Mouse (Mus musculus) heart, adult 9 months (tissue): ENCODE data around the gene Adarb1.

Experiments used
- DNase-seq, 2 experiments: peaks; one replicate each; pipeline ENCODE4 v3.0.0; 2022; ENCODE audit warnings: low spot score in 2 of 2

The Adarb1 gene

DNA sequence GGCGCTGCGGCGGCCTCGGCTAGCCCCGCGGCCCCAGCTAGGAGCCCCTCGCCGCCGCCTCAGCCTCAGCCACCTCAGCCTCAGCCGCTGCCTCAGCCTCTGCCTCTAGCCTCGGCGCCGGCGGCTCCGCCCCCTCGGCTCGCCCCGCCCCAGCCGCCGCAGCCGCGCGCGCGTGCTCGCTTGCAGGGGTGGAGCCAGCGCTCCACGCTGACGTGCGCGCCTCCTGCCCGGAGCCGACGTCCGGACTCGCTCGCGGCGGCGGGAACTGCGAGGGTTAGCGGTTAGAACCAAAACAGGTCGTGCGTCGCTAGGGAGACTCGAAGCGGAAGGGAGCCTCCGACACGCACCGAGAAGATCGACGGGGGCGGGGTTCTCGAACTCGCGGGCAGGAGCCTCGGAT lies at the start of gene Adarb1:
Adarb1 (minus strand) TSS at position 133 of the 400 bp plus-strand sequence.
- DNase-seq = peak; percentile 93

DNA sequence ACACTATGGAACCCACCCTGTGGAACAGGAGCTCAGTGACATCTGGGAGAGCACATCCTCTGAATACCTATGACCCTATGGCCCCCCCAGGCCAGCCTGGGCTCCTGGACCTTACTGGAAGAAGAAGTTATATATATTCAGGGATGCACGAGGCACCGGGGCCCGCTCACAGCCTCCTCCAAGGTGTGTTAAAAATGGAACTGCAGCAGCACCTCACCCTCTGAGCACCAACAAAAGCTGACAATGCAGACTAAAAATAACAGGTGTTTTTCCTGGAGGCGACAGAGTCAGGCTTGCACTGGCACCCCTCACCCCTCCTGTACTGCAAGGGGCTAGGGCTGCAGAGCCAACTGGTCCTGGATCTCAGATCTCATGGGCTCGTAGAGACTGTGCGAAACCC lies 49.3 kb upstream of the Adarb1 start:
- no peak for DNase-seq

DNA sequence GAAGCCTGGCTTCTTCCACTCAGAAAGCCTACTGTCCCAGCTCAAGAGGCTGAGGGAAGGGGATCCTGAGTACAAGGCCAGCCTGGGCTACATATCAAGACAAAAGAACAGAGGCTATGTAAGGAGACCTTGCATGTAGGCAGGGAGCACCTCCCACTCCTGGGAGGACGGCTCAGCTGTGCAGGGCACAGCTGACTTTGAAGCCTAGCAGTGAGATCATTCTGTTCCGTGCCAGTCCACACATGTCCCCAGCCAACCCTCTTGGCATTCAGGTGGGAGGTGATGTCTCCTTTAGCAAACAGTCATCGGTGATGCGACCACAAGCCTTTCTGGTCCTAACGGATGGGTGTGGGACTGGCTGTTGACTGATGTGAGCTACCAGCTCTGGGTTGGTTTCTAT lies 47.8 kb upstream of the Adarb1 start:
- no peak for DNase-seq

GRCm38 (mm10) chr10:77464181-77464936 lies 46.3 kb upstream of the Adarb1 start:
- DNase-seq = peak; percentile 53 to 70

DNA sequence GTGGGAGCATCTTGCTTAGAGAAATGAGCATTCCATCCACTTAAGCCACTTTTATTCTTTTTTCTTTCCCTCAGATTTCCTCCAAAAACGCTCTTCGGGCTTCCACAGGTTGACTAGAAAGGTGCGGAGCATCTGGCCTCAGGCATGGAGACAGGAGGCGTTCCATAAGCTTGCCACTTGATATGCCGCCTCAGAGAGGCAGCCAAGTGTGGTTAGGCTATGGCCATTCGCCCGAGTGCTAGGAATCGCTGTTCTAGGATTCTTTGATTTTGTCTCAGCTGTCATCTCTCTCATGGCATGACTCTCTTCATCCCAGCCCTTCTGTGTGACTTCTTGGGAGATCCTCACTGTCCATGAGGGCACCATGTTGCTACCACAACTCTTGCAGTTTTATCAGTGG lies 43.1 kb upstream of the Adarb1 start:
- no peak for DNase-seq

DNA sequence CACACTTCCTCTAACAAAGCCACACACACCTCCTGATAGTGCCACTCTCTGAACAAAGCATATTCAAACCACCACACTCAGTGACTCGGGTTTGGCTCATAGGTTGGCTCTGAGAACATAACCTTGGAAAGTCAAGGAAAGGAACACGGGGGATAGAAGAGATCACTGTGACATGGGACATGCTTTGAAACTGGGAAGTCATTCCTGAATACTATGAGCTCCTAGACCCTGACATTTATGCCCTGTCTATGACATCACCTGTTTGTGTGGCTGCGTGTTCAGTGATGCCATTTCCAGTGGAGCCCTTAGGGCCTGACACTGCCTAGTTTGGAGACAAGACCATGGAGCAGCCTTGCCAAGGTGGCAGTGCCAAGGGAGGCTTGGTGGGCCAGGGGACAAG lies 39.6 kb upstream of the Adarb1 start:
- DNase-seq = no peak

DNA sequence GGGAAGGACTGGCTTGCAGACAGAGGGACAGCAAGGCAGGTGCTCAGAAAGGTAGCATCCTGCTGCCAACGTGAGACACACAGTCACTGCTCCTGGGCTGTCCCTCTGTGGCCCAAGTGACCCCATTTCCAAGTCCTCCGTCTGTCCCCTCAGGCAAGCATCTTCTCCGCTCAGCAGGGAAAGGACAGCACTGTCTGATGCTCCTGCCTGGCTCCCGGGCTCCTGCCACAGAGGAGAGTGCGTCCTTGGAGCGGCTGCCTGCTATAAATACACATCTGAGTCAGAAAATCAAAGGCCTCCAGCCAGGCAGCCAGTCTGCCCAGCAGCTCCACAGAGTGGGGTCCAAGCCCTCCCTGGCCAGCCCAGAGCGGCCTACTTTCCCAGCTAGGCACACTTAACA lies 38.4 kb upstream of the Adarb1 start:
- DNase-seq = peak; percentile 63 to 69

DNA sequence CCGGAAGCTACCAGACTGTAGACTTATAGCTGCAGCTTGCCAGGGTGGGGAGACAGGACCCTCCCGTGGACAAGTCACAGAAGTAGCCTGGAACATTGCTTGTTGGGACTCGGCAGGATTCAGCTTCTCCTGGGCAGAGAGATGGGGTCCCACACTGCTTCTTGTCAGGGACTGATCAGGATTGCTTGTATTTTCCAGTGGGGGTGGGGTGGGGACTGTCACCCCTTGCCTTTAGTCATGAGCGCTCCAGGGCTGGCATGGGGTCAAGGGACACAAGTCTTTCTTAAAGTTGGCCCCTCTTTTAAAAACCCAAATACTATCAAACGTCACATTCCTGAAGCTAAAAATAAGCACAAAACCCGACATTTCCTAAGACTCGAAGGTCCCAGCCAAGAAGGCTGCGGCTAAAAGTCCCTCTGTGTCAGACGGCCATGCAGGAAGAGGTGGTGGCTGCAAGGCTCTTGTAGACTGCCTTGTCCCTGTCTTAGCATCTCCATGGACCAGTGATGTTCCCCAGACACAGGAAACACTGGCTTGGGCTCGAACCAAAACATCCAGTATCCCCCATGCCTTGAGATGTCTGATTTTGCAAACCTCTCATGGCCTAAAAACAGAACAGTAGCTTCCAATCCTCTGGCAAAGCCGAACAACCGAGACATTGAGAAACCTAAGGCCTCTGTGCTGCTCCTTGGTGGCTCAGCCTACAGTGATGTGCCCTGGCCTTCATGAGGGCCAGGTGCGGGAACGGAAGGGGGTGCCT lies 37.4 kb upstream of the Adarb1 start:
- peak in 1 of 2 experiments; percentile 65 for DNase-seq

DNA sequence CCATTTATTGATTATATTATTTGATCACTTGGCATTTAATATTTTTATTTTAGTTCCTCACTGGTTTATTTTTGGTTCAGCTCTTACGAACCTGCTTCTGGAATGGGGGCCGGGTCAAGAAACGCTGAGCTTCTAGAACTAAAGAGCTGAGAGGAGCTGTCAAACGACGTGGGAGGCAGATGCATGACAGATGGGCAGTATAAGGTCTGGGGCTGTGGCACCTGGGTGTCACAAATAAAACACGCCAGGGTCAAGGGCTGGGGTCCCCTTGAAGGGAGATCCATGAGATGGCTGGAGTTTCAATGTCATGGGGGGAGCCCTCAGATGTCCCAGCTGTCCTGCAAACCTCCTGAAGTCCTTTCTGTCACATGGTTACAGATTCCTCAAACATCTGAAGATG lies 36.7 kb upstream of the Adarb1 start:
- DNase-seq = no peak

GRCm38 (mm10) chr10:77451822-77452221 lies 33.8 kb upstream of the Adarb1 start:
- DNase-seq = no peak

DNA sequence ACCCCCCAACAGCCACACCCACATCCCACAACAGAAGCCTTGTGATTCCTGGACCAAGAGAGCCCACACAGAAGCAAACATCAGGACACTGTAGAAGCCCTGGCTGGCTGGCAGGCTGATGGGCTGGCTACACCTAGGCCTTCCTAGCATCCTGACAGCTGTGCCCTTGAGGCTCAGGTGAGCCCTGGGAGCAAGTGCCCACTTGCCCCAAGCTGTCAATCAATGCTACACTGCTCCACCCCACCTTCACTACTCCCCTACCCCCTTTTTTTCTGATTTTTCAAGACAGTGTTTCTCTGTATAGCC lies 32.0 kb upstream of the Adarb1 start:
- no peak for DNase-seq

DNA sequence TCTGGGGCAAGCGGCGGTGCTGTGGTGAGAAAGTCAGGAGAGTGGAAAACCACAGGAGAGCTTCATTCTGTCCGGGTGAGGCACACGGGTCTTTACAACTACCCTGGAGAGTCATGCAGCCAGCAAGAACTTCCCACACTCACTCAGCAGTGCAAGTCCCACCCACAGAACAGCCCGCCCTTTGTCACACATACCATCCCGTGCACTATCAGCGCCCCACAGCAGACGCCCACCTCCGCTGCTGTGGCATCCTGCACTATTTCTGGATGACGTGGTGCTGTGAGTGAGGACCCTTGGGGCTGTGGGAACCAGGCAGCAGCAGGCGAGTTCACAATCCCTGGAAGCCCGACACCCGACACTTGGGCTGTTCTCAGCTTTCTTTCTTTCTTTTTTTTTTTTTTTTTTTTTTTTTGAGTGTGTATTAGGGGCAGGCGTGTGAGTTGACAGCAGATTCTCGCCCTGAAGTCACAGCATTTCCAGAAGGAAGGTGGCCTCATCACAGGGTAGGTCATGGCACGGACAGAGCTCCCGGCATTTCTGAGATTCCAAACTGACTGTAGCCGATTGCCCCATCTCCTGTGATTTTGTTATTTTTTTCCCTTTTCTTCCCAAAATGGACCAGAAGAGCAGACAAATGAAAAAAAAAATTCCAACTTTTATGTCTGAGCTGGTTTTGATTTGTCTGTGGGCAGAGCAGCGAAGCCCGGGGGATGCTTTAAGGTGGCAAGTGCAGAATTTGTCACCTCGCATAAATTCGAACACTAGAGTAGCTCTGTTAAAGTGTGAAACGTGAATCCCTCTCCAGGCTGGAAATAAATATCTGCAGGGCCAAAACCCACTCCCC lies 31.5 kb upstream of the Adarb1 start:
- DNase-seq = no peak

DNA sequence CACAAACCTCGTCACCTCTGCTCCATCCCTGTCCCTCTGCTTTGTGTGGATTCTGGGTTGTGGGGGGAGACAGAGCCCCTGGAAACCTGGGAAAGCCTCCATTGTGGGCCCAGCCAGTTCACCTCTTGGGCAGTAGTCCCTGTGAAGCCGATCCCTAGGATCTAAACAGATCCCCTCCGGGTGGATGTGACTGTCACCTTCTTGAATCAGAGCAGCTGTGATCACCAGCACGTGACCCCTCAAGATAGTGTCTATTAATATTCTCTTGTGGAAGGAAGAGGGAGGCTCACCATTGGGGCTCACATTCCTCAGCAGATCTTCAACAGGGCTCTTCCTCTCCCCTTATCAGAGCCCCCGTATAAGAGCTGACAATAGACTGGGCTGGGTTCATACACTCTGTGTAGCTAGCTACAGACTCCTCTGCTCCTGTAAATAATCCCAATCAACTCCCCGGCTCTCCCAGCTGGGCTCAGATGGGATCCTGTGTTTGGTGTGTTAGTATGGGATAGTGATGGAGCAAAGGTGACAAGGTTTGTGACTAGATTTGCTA lies 30.7 kb upstream of the Adarb1 start:
- DNase-seq = no peak

GRCm38 (mm10) chr10:77448209-77448608 lies 30.1 kb upstream of the Adarb1 start:
- no peak for DNase-seq

DNA sequence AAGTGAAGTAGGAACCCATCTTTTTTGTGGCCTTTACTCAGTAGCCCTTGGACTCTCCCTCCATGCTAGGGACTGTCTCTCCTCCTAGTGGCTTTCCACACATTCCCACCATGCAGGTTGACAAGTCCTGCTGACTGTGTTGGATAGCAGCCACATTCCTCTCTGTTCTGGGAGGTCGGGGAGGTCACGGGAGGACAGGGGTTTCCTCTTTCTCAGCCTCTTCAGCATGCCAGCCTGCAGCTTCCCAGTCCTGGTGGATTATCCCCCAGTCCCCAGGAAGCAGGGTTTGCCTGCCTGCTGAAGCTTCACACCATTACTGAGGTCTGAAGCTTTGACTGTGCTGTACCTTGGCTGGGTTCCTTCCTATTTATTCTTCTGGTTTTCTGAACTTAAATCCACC lies 29.7 kb upstream of the Adarb1 start:
- peak in 1 of 2 experiments; percentile 54 for DNase-seq

DNA sequence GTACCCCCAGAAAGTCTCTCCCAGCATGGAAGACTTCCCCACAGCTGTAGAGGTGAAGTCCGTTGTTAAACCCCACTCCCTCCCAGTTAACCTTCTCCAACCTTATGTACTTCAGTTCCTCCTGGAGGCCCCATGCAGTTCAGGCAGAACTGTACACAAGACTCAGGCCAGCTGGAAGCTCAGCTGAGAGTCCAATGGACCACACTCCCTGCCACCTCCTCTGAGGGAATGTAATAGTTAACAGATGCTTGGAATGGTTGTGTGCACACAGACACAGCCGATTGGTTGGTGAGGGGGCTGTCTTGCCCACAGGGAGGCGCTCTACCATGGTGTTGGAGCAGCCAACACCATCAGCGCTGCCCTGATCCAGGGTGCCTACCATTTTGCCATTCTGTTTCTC lies 24.2 kb upstream of the Adarb1 start:
- DNase-seq = no peak

DNA sequence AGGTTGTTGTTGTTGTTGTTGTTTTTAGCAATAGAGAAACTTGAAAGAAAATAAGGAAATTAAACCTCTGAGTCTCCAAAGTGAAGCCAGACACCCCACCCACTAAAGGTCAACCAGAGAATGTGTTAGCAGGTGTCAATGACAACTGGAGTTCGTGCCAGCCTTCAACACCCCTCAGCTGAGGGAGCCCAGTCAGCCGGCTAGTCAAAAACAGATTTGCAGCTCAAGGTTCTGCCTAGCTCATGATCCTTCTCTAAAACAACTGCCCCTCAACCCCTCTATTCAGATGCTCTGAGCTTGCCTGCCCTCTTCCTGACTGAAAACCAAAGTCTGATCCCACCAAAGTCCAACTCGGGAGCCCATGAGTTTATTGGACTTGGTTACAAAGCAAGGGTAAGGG lies 23.7 kb upstream of the Adarb1 start:
- DNase-seq = peak; percentile 48 to 50

DNA sequence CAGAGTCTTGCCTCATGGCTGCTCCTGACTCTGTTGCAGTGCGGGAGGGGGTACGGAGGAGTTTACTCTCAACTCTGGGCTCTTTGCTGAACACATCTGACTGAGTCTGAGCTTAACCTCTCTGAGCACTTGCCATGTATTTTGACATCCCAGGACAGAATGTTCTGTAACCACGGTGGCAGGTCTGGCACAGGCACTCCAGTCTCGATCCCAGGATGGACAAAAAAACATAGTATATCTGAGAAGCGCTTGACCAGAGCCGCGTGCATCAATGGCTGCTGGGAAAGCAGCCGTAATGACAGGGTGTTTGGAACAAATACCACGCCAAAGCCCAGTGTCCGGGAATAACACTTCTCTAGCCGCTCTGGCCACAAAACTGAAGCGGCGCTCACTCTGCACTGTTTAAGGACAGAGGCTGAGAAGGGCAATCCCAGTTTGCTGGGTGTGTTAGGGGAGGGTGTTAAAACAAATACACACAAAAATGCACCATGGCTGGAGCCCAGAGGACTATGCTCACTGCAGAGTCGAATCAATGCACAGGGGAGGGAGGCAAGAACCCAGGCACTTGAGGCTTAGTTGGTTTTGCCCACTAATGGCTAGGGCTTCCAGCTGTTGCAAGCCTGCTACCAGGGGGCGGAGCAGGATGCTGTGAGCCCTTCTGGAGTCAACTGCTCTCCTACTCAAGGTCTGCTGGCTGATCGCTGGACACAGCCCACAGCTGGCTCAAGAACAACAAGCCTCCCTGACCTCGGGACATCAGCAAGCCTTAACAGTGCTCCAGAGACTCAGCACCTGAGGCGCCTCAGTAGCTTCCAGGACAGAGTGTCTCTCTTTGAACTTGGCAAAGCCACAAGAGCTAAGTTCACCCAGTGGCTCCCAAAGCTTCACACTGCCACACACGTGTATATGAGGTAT lies 23.0 kb upstream of the Adarb1 start:
- DNase-seq = peak; percentile 84 to 87

DNA sequence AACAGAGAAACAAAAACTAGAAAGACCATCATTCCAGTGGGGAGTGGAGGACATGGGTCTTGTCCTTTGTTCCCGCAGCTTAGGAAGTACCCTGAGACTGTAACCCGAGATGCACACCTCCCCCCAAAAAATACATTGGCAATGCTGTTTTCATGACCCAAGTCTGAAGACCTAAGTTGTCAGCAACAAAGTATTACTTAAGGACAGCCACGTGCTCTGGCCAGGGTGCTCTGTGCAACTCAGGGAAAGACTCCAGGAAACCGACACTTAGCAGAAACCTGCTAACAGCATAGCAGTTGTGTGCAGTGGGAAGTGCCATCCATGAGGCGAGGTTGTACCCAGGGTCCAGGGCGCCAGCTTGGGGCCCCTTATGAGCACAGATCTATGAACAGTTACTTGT lies 22.2 kb upstream of the Adarb1 start:
- DNase-seq = peak in 1 of 2 experiments; percentile 18

DNA sequence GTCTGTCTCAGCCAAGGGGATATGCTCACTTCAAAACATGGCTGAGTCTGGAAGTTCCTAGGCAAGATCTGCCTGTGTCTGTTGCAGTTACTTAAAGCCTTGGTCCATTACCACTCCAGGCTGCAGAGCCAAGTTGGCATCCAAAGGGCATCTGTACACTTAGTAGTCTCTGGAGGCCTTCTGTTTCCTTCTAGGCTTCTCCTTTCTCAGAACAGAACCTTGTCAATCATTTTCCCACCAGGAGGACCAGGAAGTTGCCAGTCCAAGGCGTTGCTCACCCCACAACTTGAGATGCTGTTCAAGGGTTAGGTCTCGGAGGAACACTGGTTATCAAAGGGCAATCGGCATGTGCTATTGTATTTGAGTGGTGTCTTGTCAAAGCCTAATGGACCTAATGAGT lies 21.0 kb upstream of the Adarb1 start:
- DNase-seq = no peak

DNA sequence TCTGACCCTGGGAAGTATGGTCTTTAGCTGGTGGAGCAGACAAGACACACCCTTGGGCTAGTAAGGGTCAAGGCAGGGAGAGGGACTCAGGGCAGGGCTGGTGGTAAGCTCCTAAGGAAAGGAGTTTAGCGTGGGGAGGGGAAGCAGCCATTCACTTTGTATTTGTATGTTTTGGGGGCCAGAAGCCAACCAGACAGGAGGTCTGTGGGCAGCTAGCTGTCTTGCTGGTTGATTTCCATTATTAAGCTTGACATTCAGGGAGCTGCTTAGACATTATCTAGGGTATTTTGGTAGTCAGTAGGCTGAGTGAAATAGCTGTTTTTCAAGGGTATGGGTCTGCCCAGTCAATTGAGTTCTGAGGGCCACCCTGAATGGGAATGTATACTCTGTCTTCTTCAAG lies 20.0 kb upstream of the Adarb1 start:
- DNase-seq = no peak
